Mouse (Mus musculus): ENCODE results near the gene Smim15. TPM values are rescaled to one million over a fixed set of nuclear protein-coding genes. Genes with fewer than 3 reads are reported as not detected.
A peak's percentile ranks its signal among the peaks of the same experiment; 100 is the strongest.

Gene Smim15
- polyA plus RNA-seq, 1 experiment from 2014 or later: 55.2 TPM

- Histone ChIP-seq H3K27ac (replicated peaks) (no peak overlapping the region), H3K36me3 (replicated peaks) (peaks cover 2% of the 10 kb centered on the region; the same call in 1 of the 2 replicates), H3K9me3 (no peaks in the 10 kb centered on the region), H3K4me1 (peaks cover 47% of the 10 kb centered on the region), H3K4me3 (no peak overlapping the region), H3K27me3 (replicated peaks; ENCODE audit: low read depth, poor library complexity, severe bottlenecking) (no peaks in the 10 kb centered on the region)
- WGBS: 9% methylated on average over 7 of the region's 7 CpGs
- DNase-seq (ENCODE audit: low spot score): peak; percentile 78
These were observed 2.9 kb upstream of the Smim15 start for GRCm38 (mm10) chr13:108041358-108041757.

GRCm38 (mm10) chr13:108043431-108044221 is 620 bp upstream of the Smim15 start:
- Histone ChIP-seq H3K36me3 (replicated peaks) (peaks cover 21% of the 10 kb centered on the region), H3K4me1 (peaks cover 47% of the 10 kb centered on the region), H3K27me3 (replicated peaks; ENCODE audit: low read depth, poor library complexity, severe bottlenecking) (no peaks in the 10 kb centered on the region), H3K4me3 (peak overlapping the region; percentile 98), H3K27ac (replicated peaks) (peak overlapping the region; percentile 98), H3K9me3 (no peaks in the 10 kb centered on the region)
- WGBS: 6% methylated on average over 23 of the region's 23 CpGs
- peak; percentile 16 for DNase-seq (ENCODE audit: low spot score)

DNA sequence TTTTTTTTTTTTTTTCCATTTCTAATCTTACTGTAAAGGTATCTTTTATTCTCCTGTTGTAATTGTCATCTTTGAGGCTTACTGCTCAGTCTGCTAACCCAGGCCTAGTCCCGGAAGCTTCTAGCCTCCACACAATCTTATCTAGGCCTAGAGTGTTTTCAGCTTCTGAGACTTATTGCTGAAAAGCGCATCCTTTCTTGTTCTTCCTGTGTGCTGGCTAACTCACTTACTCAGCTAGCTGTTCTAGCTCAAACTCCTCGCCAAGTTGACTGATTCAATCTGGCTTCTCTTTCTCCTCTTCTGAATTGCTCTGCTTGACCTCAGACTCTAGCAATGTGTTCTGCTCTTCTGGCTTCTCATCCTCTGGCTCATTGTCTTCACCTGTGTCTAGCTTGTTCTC is 1.4 kb downstream of the Smim15 start:
- H3K27ac ChIP-seq (replicated peaks): no peak overlapping the region
- H3K27me3 ChIP-seq (replicated peaks; ENCODE audit: low read depth, poor library complexity, severe bottlenecking): no peaks in the 10 kb centered on the region
- H3K4me1 ChIP-seq: peaks cover 43% of the 10 kb centered on the region
- H3K4me3 ChIP-seq: peak overlapping the region; percentile 98; the same call in 1 of the 2 replicates
- no peaks in the 10 kb centered on the region for H3K9me3 ChIP-seq
- H3K36me3 ChIP-seq (replicated peaks): peaks cover 21% of the 10 kb centered on the region
- WGBS: 87% methylated on average over 3 of the region's 3 CpGs
- DNase-seq (ENCODE audit: low spot score): no peak

DNA sequence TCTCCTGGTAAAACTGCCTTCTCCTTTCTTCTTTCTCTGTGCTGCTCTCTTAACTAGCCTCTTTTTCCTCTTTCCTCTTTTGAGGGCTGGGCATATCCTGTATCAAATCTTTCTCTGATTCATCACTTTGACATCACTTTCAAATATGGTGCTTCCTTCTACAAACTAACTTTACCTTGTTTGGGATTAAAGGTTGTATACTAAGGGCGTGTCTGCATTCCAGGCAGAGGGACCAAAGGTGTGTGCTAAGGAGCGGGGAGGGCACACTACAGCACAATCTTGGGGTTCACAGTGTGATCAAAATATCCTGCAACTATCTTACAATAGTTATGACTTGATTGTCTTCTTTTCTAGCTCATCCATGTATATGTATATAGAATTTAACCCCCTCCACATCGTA is 1.8 kb downstream of the Smim15 start:
- H3K27me3 ChIP-seq (replicated peaks; ENCODE audit: low read depth, poor library complexity, severe bottlenecking): no peaks in the 10 kb centered on the region
- DNase-seq (ENCODE audit: low spot score): no peak
- 95% methylated on average over 3 of the region's 3 CpGs for WGBS
- peaks cover 39% of the 10 kb centered on the region for H3K4me1 ChIP-seq
- no peaks in the 10 kb centered on the region for H3K9me3 ChIP-seq
- no peak overlapping the region for H3K4me3 ChIP-seq
- no peak overlapping the region for H3K27ac ChIP-seq (replicated peaks)
- H3K36me3 ChIP-seq (replicated peaks): peaks cover 22% of the 10 kb centered on the region

- 85% methylated on average over 6 of the region's 6 CpGs for WGBS
These were observed 2.6 kb downstream of the Smim15 start for GRCm38 (mm10) chr13:108046891-108047290.

DNA sequence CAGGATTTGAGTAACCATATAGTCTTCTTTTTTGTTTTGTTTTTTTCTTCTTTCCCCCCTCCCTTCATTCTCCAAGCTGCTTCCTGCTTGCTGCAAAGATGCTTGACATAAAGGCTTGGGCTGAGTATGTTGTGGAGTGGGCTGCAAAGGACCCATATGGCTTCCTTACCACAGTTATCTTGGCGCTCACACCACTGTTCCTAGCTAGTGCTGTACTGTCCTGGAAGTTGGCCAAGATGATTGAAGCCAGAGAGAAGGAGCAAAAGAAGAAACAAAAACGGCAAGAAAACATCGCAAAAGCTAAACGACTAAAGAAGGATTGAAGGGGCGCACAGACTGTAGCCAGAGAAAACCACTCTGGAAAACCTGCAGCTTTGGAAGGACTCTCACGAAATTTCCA is 3.1 kb downstream of the Smim15 start:
- H3K9me3 ChIP-seq: no peaks in the 10 kb centered on the region
- H3K27ac ChIP-seq (replicated peaks): no peak overlapping the region
- H3K4me1 ChIP-seq: peaks cover 26% of the 10 kb centered on the region
- H3K4me3 ChIP-seq: no peak overlapping the region
- WGBS: 96% methylated on average over 6 of the region's 6 CpGs
- no peak for DNase-seq (ENCODE audit: low spot score)
- H3K27me3 ChIP-seq (replicated peaks; ENCODE audit: low read depth, poor library complexity, severe bottlenecking): no peaks in the 10 kb centered on the region
- H3K36me3 ChIP-seq (replicated peaks): peaks cover 27% of the 10 kb centered on the region

More at GRCm38 (mm10) chr13:108046891-108047290, 2.6 kb downstream of the Smim15 start:
- Histone ChIP-seq H3K36me3 (replicated peaks) (peaks cover 24% of the 10 kb centered on the region), H3K4me1 (peaks cover 31% of the 10 kb centered on the region), H3K4me3 (no peak overlapping the region), H3K27ac (replicated peaks) (no peak overlapping the region), H3K27me3 (replicated peaks; ENCODE audit: low read depth, poor library complexity, severe bottlenecking) (no peaks in the 10 kb centered on the region), H3K9me3 (no peaks in the 10 kb centered on the region)
- no peak for DNase-seq (ENCODE audit: low spot score)

GRCm38 (mm10) chr13:108056896-108057295 is 12.7 kb downstream of the Smim15 start:
- Histone ChIP-seq H3K9me3 (no peaks in the 10 kb centered on the region), H3K27me3 (replicated peaks; ENCODE audit: low read depth, poor library complexity, severe bottlenecking) (no peaks in the 10 kb centered on the region), H3K27ac (replicated peaks) (no peak overlapping the region), H3K4me1 (peaks cover 22% of the 10 kb centered on the region), H3K4me3 (no peak overlapping the region), H3K36me3 (replicated peaks) (peaks cover 6% of the 10 kb centered on the region; the same call in 1 of the 2 replicates)
- no peak for DNase-seq (ENCODE audit: low spot score)
- 82% methylated on average over 3 of the region's 3 CpGs for WGBS

DNA sequence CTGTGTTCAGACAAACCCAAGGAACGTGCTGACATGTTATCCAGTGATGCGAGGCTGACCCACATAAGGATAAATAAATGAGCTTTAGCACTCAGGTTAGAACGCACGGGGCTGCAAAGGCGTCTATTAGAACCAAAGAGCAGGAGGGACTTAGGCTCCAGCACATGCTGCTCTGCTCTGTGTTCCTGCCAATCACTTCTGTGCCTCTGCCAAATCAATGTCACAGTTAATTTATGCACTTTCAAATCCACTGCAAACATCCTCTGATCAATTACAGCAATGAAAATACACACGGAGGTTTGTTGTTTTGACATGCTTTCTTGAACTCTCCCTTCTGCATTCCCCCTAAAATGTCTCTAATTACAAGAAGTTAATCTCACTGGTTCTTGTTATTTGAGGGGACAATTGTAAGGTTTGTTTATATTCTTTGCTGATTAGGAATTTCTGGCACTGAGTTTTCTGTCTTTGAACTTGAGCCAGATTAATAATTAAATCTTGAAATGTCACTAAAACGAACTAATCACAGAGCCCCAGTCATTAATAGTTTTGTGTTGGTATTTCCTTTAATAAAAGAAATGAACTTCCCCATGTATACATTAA is 16.1 kb downstream of the Smim15 start:
- DNase-seq (ENCODE audit: low spot score): no peak
- Histone ChIP-seq H3K27me3 (replicated peaks; ENCODE audit: low read depth, poor library complexity, severe bottlenecking) (no peaks in the 10 kb centered on the region), H3K36me3 (replicated peaks) (no peaks in the 10 kb centered on the region), H3K4me1 (peaks cover 32% of the 10 kb centered on the region), H3K27ac (replicated peaks) (no peak overlapping the region), H3K4me3 (no peak overlapping the region), H3K9me3 (no peaks in the 10 kb centered on the region)
- WGBS: 37% methylated on average over 7 of the region's 7 CpGs

DNA sequence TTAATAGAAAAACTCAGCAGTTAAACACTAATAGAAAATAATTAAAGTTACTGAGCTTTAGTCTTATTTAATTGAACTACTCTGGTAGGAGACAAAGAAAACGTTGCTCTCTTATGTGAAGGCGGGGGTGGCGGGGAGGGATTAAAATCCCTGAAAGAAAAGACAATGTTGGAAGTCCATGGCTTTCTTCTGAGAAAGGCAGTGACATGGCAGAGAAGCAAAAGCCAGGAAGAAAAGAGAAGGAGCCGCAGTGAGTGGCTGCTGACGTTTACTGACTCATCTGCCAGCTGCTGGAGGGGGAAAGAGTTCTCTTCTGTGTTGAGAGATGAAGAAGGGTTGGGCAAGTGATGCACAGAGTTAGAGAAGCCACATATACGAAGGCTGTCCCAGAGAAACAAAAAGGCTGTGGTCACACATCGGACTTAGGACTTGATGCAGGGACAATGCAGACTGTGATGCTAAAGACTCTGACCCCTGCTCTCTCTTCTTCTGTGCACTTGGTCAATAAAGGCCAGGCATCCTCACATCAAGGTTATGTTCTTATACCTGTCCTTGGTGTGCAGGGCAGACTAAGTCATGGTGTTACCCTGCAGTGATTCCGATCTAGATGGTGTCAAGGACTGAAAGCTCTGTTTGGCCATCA is 16.8 kb downstream of the Smim15 start:
- no peak overlapping the region for H3K4me3 ChIP-seq
- DNase-seq (ENCODE audit: low spot score): no peak
- peaks cover 32% of the 10 kb centered on the region for H3K4me1 ChIP-seq
- no peaks in the 10 kb centered on the region for H3K36me3 ChIP-seq (replicated peaks)
- H3K27me3 ChIP-seq (replicated peaks; ENCODE audit: low read depth, poor library complexity, severe bottlenecking): no peaks in the 10 kb centered on the region
- no peak overlapping the region for H3K27ac ChIP-seq (replicated peaks)
- H3K9me3 ChIP-seq: no peaks in the 10 kb centered on the region
- WGBS: 53% methylated on average over 8 of the region's 8 CpGs

GRCm38 (mm10) chr13:108062900-108063299 is 18.7 kb downstream of the Smim15 start:
- H3K9me3 ChIP-seq: no peaks in the 10 kb centered on the region
- no peak overlapping the region for H3K27ac ChIP-seq (replicated peaks)
- 81% methylated on average over 5 of the region's 5 CpGs for whole genome bisulfite sequencing
- no peak overlapping the region for H3K4me3 ChIP-seq
- no peaks in the 10 kb centered on the region for H3K27me3 ChIP-seq (replicated peaks; ENCODE audit: low read depth, poor library complexity, severe bottlenecking)
- no peaks in the 10 kb centered on the region for H3K36me3 ChIP-seq (replicated peaks)
- H3K4me1 ChIP-seq: peaks cover 28% of the 10 kb centered on the region
- no peak for DNase-seq (ENCODE audit: low spot score)

DNA sequence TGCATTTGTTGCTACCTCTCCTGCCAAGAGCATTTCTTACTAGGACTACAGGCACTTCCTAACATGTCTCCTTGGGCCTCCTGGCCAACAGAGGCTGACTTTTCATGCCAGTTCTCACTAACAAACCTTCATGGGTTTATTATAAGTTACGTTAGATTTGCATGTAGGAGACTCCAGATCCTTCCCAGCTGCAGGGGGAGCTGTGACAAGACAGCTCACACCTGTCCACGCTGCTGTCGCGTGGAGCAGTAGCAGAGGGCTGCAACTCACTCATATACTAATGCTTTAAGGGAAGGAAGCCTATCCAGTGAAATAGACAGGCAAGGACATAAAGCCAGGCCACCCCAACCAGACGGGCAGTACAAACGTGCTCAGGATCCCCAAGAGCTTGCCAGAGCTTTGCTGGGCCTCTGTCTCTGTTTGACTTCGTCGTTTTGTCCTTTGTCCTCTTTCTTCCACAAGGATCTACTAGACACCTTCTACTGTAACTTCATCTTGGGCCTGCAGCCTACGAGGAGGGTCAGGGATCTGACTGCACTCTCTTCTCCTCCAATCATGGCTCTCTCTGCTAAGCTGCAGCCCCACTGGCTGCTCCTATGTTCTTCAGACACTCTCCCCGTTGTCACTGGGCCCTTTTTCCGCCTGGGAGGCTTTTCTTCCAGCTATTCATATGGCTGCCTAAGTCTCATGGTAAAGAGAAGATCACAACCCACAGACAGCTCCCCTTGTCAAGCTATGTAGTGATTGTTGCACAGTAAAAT is 19.3 kb downstream of the Smim15 start:
- no peaks in the 10 kb centered on the region for H3K27me3 ChIP-seq (replicated peaks; ENCODE audit: low read depth, poor library complexity, severe bottlenecking)
- H3K36me3 ChIP-seq (replicated peaks): no peaks in the 10 kb centered on the region
- 0 out of 2 replicates have a peak overlapping the region, but pooled peaks have one; percentile 7 for H3K27ac ChIP-seq (replicated peaks)
- H3K4me1 ChIP-seq: peaks cover 28% of the 10 kb centered on the region
- DNase-seq (ENCODE audit: low spot score): no peak
- no peaks in the 10 kb centered on the region for H3K9me3 ChIP-seq
- WGBS: 83% methylated on average over 11 of the region's 11 CpGs
- H3K4me3 ChIP-seq: no peak overlapping the region

GRCm38 (mm10) chr13:108064331-108064730 is 20.1 kb downstream of the Smim15 start:
- Histone ChIP-seq H3K9me3 (no peaks in the 10 kb centered on the region), H3K27ac (replicated peaks) (no peak overlapping the region), H3K4me3 (no peak overlapping the region), H3K36me3 (replicated peaks) (no peaks in the 10 kb centered on the region), H3K4me1 (peaks cover 28% of the 10 kb centered on the region), H3K27me3 (replicated peaks; ENCODE audit: low read depth, poor library complexity, severe bottlenecking) (no peaks in the 10 kb centered on the region)
- DNase-seq (ENCODE audit: low spot score): no peak
- 78% methylated on average over 6 of the region's 6 CpGs for WGBS
